Mouse (Mus musculus) spleen, adult 2 months (tissue): ENCODE results near the gene Ctsk. TPM values are rescaled to one million over a fixed set of nuclear protein-coding genes. Genes with fewer than 3 reads are reported as not detected.

ENCODE experiments used
- DNase-seq, 2 experiments: peaks; one replicate each; pipeline versions ENCODE4 v3.0.0 to v3.0.0-alpha.2; 2012 to 2021; ENCODE audit warnings: low spot score in 2 of 2, low read depth in 1 of 2
- H3K27ac ChIP-seq: fragments of 200-500 bp; 2 replicates; pipeline ENCODE4 v1.5.1; 2012; ENCODE audit warnings: low read length, inconsistent platforms; ENCODE audit not compliant: insufficient read depth
- H3K27me3 ChIP-seq: fragments of 200-500 bp; 2 replicates; pipeline ENCODE4 v1.6.1; 2012; ENCODE audit warnings: mild to moderate bottlenecking, moderate library complexity, low read length, inconsistent platforms; ENCODE audit not compliant: control insufficient read depth, insufficient read depth
- H3K36me3 ChIP-seq: fragments of 200-500 bp; 2 replicates; pipeline ENCODE4 v1.6.1; 2012; ENCODE audit warnings: mild to moderate bottlenecking, low read length, inconsistent platforms; ENCODE audit not compliant: control insufficient read depth, insufficient read depth
- H3K4me1 ChIP-seq: fragments of 200-500 bp; 2 replicates; pipeline ENCODE4 v1.6.1; 2011; ENCODE audit warnings: inconsistent platforms; ENCODE audit not compliant: control insufficient read depth, insufficient read depth, insufficient read length
- H3K4me3 ChIP-seq: fragments of 200-500 bp; 2 replicates; pipeline ENCODE4 v1.5.1; 2011; ENCODE audit warnings: mild to moderate bottlenecking, inconsistent platforms; ENCODE audit not compliant: insufficient read depth, insufficient read length; ENCODE audit errors: extremely low read depth
- CTCF ChIP-seq: fragments of 200-500 bp; IDR thresholded peaks from 2 replicates; pipeline ENCODE4 v1.5.1; 2011; ENCODE audit warnings: mild to moderate bottlenecking, inconsistent platforms; ENCODE audit not compliant: insufficient read depth, insufficient read length, insufficient replicate concordance; ENCODE audit errors: extremely low read depth
- POLR2A ChIP-seq: fragments of 200-500 bp; IDR thresholded peaks from 2 replicates; pipeline ENCODE4 v1.6.1; 2011; ENCODE audit warnings: low read depth, low read length, inconsistent platforms
- WGBS: fragments of 180-500 bp; shearing (Covaris S2); methylation state at CpG from one replicate; pipeline ENCODE4 v1.1.7; 2018; 5-methylcytosine and 5-hydroxymethylcytosine counted together
- polyA plus RNA-seq: library from polyadenylated mRNA; depleted of rRNA; stranded (reverse); fragments of >200 nt; gene quantifications from 2 replicates; pipeline ENCODE4 v1.2.3, GENCODE M21; 2012

The Ctsk gene
- polyA plus RNA-seq, 1 experiment = 1.3 TPM

DNA sequence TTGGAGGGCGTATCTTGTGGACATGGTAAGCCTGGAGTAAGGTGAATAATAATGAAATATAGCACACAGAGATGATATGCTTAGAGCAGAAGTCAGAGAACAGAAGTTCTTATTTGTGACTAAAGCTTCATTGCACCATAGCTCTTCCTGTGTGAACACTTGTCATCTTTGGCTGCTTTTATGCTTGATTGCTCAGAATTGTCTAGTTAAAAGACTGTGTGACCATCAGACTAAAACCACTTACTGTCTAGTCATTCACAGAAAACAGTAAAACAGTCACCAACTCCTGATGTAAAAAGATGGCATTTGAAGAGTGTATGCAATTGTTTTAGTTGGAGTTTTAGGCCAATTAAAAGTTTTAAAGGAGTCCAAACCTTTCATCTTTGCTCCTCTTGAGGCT lies 20.1 kb upstream of the Ctsk start:
- WGBS = 91% methylated on average over 1 of the region's 1 CpGs
- Histone ChIP-seq H3K27ac (no peak overlapping the region), H3K4me3 (no peak overlapping the region), H3K36me3 (peaks cover 27% of the 10 kb centered on the region), H3K4me1 (no peaks in the 10 kb centered on the region), H3K27me3 (no peaks in the 10 kb centered on the region)
- no peak for TF ChIP-seq CTCF
- no peak for TF ChIP-seq POLR2A
- DNase-seq = no peak

DNA sequence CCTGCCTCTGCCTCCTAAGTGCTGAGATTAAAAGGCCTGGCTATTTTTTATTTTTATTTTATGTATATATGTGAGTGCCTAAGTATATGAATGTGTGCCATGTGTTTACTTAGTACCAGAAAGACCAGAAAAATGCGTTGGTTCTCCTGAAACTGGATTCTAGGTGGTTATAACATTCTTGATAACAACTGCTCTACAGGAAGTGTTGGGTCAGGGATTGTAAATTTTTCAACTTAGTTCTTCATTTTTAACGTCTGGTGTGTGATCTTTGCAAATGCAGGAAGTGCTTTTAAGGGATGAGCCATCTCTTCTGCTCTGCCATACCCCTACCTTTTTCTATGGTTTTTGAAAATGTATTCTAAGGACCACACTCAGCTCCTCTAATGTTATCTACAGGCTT lies 12.6 kb upstream of the Ctsk start:
- WGBS = 35% methylated on average over 2 of the region's 2 CpGs
- no peaks in the 10 kb centered on the region for H3K4me1 ChIP-seq
- TF ChIP-seq CTCF (no peak), POLR2A (no peak)
- H3K36me3 ChIP-seq = peaks cover 23% of the 10 kb centered on the region
- DNase-seq = no peak
- H3K4me3 ChIP-seq = no peak overlapping the region
- H3K27ac ChIP-seq = no peak overlapping the region
- H3K27me3 ChIP-seq = no peaks in the 10 kb centered on the region

DNA sequence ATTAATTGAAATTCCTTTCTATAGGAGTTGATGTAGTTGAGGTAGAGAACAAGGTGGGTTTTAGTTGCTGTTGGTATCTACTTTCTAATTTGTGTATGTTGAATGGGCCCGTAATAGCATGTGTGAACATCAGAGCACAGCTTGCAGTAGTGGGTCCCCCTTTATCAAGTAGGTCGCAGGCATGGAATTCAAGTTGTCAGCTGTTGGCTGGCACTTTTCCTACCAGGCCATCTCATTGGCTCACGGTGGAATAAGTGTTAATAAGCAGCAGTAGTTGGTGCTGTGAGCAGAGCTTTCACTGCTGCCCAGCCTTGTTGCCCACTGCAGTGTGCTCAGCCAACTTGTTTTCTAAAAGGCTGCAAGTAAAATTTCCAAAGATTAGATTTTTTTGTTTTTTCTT lies 10.4 kb upstream of the Ctsk start:
- Histone ChIP-seq H3K4me3 (no peak overlapping the region), H3K4me1 (no peaks in the 10 kb centered on the region), H3K27me3 (no peaks in the 10 kb centered on the region), H3K36me3 (peaks cover 25% of the 10 kb centered on the region), H3K27ac (no peak overlapping the region)
- DNase-seq = no peak
- TF ChIP-seq CTCF (no peak), POLR2A (no peak)
- 94% methylated on average over 3 of the region's 3 CpGs for WGBS

DNA sequence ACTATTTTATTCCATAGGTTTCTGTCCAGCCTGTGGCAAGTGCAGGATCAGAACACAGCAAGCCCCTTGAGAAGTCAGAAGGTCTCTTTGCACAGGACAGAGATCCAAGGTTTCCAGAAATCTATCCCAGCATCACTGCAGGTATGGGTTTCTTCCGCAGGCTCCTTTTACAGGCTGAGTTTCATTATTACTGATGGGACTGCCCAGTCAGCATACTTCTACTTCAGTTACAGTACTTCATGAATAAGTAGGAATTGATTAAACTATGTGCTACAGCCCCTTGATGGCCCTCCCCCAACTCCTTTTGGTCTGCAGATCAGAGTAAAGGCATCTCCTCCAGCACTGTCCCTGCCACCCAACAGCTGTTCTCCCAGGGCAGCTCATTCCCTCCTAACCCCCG lies 8.8 kb upstream of the Ctsk start:
- WGBS = 94% methylated on average over 2 of the region's 2 CpGs

DNA sequence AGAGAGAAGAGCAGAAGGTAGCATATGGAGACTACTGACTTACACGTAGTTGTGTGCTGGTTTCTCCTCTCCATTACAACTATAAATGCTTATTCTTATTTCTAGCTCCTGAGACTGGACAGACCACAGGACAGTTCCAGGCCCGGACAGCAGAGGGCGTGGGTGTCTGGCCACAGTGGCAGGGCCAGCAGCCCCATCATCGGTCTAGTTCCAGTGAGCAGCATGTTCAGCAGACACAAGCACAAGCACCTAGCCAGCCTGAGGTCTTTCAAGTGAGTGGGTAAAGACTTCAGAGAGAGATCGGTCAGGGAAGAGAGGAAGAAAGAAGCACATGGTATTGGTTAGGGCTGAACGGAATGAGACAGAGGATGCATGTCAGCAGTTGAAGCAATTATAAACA lies 4.7 kb upstream of the Ctsk start:
- H3K36me3 ChIP-seq = peaks cover 30% of the 10 kb centered on the region
- 70% methylated on average over 6 of the region's 6 CpGs for WGBS
- no peaks in the 10 kb centered on the region for H3K27me3 ChIP-seq
- DNase-seq = peak; percentile 11 to 55
- TF ChIP-seq CTCF = peak; percentile 71; the same call in 1 of the 2 replicates
- TF ChIP-seq POLR2A = no peak
- H3K4me1 ChIP-seq = no peaks in the 10 kb centered on the region
- no peak overlapping the region for H3K27ac ChIP-seq
- H3K4me3 ChIP-seq = no peak overlapping the region

More for the DNA sequence above, 8.8 kb upstream of the Ctsk start:
- Histone ChIP-seq H3K27me3 (no peaks in the 10 kb centered on the region), H3K27ac (no peak overlapping the region), H3K4me1 (no peaks in the 10 kb centered on the region), H3K4me3 (no peak overlapping the region), H3K36me3 (peaks cover 28% of the 10 kb centered on the region)
- no peak for TF ChIP-seq POLR2A
- TF ChIP-seq CTCF = no peak
- DNase-seq = no peak

DNA sequence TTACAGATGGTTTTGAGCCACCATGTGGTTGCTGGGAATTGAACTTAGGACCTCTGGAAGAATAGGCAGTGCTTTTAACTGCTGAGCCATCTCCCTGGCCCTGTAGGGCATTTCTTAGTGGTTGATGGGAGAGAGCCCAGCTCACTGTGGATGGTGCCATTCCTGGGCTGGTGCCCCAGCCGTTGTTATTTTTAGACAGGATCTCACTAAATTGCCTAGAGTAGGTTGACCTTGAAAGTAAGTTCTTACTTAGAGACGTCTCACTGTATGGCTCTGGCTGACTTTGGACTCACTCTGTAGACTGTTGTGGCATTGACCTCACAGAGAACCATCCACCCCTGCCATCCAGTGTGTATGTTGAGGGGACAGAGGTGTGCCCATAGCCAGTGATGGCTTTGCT lies 827 bp upstream of the Ctsk start:
- WGBS = 79% methylated on average over 2 of the region's 2 CpGs
- no peak overlapping the region for H3K27ac ChIP-seq
- H3K4me1 ChIP-seq = no peaks in the 10 kb centered on the region

DNA sequence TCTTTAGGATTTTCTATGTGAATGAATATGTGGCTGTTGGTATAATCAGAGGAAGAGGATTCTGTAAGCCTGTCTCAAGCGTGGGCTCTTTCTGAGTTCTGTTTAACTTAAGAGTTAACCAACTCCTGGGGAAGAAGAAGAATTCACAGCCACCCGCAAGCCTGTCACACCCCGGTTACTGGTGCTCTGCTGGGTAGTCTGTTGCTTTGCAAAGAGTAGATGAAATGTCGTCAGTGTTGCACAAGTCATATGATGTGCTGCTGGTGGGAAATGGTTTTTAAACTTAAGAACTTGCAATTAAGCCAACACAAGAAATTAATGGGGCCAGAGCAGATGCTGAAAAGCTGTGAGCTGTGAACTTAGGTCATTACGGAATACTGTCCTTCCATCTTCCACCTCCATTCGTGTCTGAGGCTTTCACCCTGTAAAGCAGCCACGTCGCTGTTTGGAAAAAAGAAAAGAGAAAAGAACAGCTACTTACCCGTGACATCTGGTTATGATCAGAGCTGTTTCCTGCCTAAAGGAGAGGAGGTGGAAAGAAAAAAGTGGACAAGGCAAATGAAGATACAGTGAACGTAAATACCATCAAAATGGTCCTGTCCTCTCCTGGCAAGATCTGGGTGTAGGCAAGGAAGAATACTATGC lies 562 bp downstream of the Ctsk start:
- no peak for DNase-seq
- TF ChIP-seq CTCF = no peak
- TF ChIP-seq POLR2A = no peak
- Histone ChIP-seq H3K36me3 (peaks cover 7% of the 10 kb centered on the region; the same call in 1 of the 2 replicates), H3K4me1 (no peaks in the 10 kb centered on the region), H3K27ac (no peak overlapping the region), H3K4me3 (no peak overlapping the region), H3K27me3 (no peaks in the 10 kb centered on the region)
- 75% methylated on average over 10 of the region's 10 CpGs for WGBS

More for the DNA sequence above, 827 bp upstream of the Ctsk start:
- no peak for DNase-seq
- TF ChIP-seq POLR2A (no peak), CTCF (no peak)
- Histone ChIP-seq H3K36me3 (peaks cover 14% of the 10 kb centered on the region), H3K4me3 (no peak overlapping the region), H3K27me3 (no peaks in the 10 kb centered on the region)
